Mouse (Mus musculus): ENCODE measurements around the gene Dap.

DNA sequence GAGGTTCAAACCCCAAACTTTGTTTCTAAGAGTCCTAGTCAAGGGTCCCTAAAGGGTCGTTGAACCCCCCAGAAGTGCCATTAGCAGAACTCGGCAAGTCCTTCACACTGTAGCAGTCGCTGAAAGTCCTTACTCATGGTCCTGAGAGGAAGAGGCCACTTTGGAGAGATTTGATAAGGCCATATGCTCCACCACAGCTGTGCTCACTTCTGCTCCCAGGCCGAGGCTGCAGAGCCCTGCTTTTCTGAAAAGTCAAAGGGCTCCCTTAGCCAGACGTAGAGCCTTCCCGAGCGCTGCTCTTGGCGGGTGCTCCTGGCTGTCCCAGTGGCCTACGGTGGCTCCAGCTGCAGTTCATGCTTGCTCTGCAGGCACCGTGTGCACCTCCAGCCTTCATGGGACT lies 49.4 kb downstream of the Dap start:
- no peak for TF ChIP-seq POLR2A (IDR thresholded peaks at IDR 0.05; ENCODE audit: insufficient read depth, low read depth, low read length)
- TF ChIP-seq CTCF (IDR thresholded peaks at IDR 0.05; ENCODE audit: insufficient read depth, low read depth, low read length), result no peak

Data from olfactory bulb, adult 2 months (tissue).